Mouse (Mus musculus) heart, postnatal 0 days (tissue): ENCODE measurements around the gene Rptor. TPM values are rescaled to one million over a fixed set of nuclear protein-coding genes. Genes with fewer than 3 reads are reported as not detected.

Source experiments
- ATAC-seq: fragments of 200-750 bp; cut with Nextera tagmentation; 2 replicates; pipeline ENCODE4 v1.8.0; 2017; ENCODE audit warnings: low read depth, moderate number of reproducible peaks, moderate library complexity; ENCODE audit not compliant: insufficient read depth
- DNase-seq: peaks from one replicate; pipeline ENCODE4 v3.0.0-alpha.2; 2016; ENCODE audit warnings: low spot score
- H3K27ac ChIP-seq: fragments of 300-500 bp; sonication (generic); 2 replicates; pipeline ENCODE4 v1.5.1; 2014; ENCODE audit warnings: low read depth, mild to moderate bottlenecking
- H3K27me3 ChIP-seq: fragments of 300-500 bp; sonication (generic); 2 replicates; pipeline ENCODE4 v1.6.1; 2014; ENCODE audit warnings: low read length, mixed read lengths; ENCODE audit not compliant: control insufficient read depth, insufficient read depth
- H3K36me3 ChIP-seq: fragments of 300-500 bp; sonication (generic); replicated peaks from 2 replicates; pipeline ENCODE4 v1.6.1; 2014; ENCODE audit warnings: low read length, mixed read lengths; ENCODE audit not compliant: control insufficient read depth, insufficient read depth
- H3K4me1 ChIP-seq: fragments of 300-500 bp; sonication (generic); 2 replicates; pipeline ENCODE4 v1.6.1; 2014; ENCODE audit warnings: antibody characterized with exemption; ENCODE audit not compliant: control insufficient read depth, insufficient read depth
- H3K4me2 ChIP-seq: fragments of 300-500 bp; sonication (generic); 2 replicates; pipeline ENCODE4 v1.6.1; 2014; ENCODE audit warnings: low read depth, mild to moderate bottlenecking, low read length, moderate library complexity
- H3K4me3 ChIP-seq: fragments of 300-500 bp; sonication (generic); 2 replicates; pipeline ENCODE4 v1.5.1; 2014; ENCODE audit warnings: low read depth, low read length
- H3K9ac ChIP-seq: fragments of 300-500 bp; sonication (generic); replicated peaks from 2 replicates; pipeline ENCODE4 v1.6.1; 2014; ENCODE audit warnings: low read depth, low read length, mixed read lengths
- H3K9me3 ChIP-seq: fragments of 300-500 bp; sonication (generic); replicated peaks from 2 replicates; pipeline ENCODE4 v1.6.1; 2016; ENCODE audit warnings: low read length; ENCODE audit not compliant: control insufficient read depth
- CTCF ChIP-seq: IDR thresholded peaks from 2 replicates; pipeline ENCODE4 v1.5.1; 2016; ENCODE audit warnings: antibody characterized with exemption, control low read depth, low read depth
- EP300 ChIP-seq: IDR thresholded peaks from 2 replicates; pipeline ENCODE4 v1.6.1; 2016; ENCODE audit warnings: antibody characterized with exemption, low read depth
- WGBS: fragments of 180-500 bp; shearing (Covaris S2); extraction: QIAGEN DNeasy Blood & Tissue Kit; methylation state at CpG from one replicate; pipeline ENCODE4 v1.1.7; 2014; 5-methylcytosine and 5-hydroxymethylcytosine counted together
- polyA plus RNA-seq: library from polyadenylated mRNA; unstranded; fragments of >200 nt; fragmentation: Nextera tagmentation; extraction: Ambion mirVana; gene quantifications from 2 replicates; pipeline ENCODE4 v1.2.1, GENCODE M21; 2015
- total RNA-seq: library from RNA; depleted of rRNA; stranded (reverse); fragments of >200 nt; gene quantifications from 2 replicates; pipeline ENCODE4 v1.2.3, GENCODE M21; 2014; ENCODE audit warnings: low replicate concordance

Gene Rptor
- total and polyA plus RNA-seq, 2 experiments from 2014 or later, result 4.8 to 39.8 TPM

- ATAC-seq, result no peak
Measured at GRCm38 (mm10) chr11:119836326-119836725, 233.6 kb downstream of the Rptor start.

DNA sequence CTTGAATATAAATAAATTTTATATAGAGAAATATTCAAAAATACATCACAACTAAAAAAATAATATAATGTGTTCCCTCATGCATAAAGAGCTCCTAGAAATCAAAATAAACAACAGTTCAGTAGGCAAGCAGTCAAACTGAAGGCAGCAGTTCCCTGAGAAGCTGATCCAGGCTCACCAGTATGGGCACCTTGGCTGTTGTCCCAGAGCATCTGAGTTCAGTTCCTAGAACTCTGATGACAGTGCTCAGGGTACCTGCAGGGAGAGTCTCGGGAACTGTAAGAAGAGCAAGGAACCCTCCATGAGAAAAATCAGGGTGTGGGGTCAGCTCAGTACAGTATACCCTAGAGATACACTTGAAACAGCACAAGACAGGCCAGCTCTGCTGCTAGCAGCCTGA, 235.1 kb downstream of the Rptor start:
- H3K36me3 ChIP-seq, result 0 out of 2 replicates have a peak, but pooled peaks cover 17% of the 10 kb centered on the region
- DNase-seq, result no peak
- 95% methylated on average over 1 of the region's 1 CpGs for WGBS
- H3K4me3 ChIP-seq, result no peak overlapping the region
- no peaks in the 10 kb centered on the region for H3K27me3 ChIP-seq
- H3K9ac ChIP-seq, result no peak overlapping the region
- TF ChIP-seq EP300 (no peak), CTCF (no peak)
- H3K9me3 ChIP-seq, result no peaks in the 10 kb centered on the region
- no peak overlapping the region for H3K4me2 ChIP-seq
- ATAC-seq, result no peak
- no peak overlapping the region for H3K27ac ChIP-seq
- H3K4me1 ChIP-seq, result no peaks in the 10 kb centered on the region

More at GRCm38 (mm10) chr11:119836326-119836725, 233.6 kb downstream of the Rptor start:
- H3K27ac ChIP-seq, result no peak overlapping the region
- no peak overlapping the region for H3K4me3 ChIP-seq
- 73% methylated on average over 3 of the region's 3 CpGs for WGBS
- no peak for TF ChIP-seq EP300
- no peak for TF ChIP-seq CTCF
- no peaks in the 10 kb centered on the region for H3K27me3 ChIP-seq
- H3K4me1 ChIP-seq, result no peaks in the 10 kb centered on the region
- no peaks in the 10 kb centered on the region for H3K9me3 ChIP-seq
- H3K36me3 ChIP-seq, result 0 out of 2 replicates have a peak, but pooled peaks cover 21% of the 10 kb centered on the region
- H3K9ac ChIP-seq, result no peak overlapping the region
- no peak for DNase-seq
- no peak overlapping the region for H3K4me2 ChIP-seq

DNA sequence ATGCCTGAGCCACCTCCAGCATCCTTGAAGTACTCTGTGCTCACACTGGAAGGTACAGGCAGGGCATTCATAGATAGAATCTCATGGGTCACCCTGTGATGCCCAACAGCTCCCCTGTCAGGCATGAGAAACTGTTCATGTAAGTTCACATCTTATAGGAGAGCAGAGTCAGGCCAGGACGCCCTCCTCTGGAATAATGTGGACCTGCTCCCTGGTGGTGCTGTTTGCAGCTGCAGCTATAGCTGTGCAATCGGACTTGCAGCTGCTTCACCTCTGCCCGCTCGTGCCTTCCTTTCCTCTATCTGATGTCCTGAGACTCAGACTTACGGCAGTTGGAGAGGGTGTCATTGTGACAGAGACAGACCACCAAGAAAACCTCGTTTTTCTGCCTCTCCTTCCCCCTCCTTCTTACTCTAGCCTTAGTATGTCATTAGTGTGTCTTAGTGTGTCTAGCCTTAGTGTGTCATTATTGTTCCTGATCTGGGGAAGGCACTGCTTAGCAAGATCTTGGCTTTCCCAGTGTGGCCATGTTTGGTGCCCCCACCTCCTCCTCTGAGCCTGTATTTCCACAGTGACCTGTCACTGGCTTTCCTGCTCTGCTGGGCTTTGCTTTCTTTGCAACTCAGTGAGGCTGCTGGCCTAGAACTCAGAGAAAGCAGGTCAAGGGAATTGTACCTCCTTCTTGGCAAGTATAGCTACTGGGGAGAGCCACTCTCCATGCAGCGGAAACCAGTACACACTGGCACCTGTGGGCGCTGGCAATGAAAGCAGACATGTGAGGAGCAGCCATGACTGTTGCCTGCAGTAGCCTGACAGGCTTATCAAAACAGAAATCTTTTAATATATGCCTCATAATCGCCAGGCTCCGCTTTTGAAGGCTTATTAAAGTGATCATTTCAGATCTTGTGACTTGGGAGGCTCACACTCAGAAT, 237.0 kb downstream of the Rptor start:
- Histone ChIP-seq H3K27ac (no peak overlapping the region), H3K9me3 (no peaks in the 10 kb centered on the region), H3K36me3 (peaks cover 23% of the 10 kb centered on the region), H3K4me1 (no peaks in the 10 kb centered on the region), H3K4me3 (no peak overlapping the region), H3K27me3 (no peaks in the 10 kb centered on the region), H3K9ac (no peak overlapping the region), H3K4me2 (no peak overlapping the region)
- TF ChIP-seq CTCF (no peak), EP300 (no peak)
- 87% methylated on average over 10 of the region's 10 CpGs for WGBS
- DNase-seq (no peak), ATAC-seq (no peak)

GRCm38 (mm10) chr11:119846608-119847007, 243.9 kb downstream of the Rptor start:
- H3K9me3 ChIP-seq, result no peaks in the 10 kb centered on the region
- DNase-seq (no peak), ATAC-seq (no peak)
- H3K4me3 ChIP-seq, result no peak overlapping the region
- no peaks in the 10 kb centered on the region for H3K4me1 ChIP-seq
- 77% methylated on average over 6 of the region's 6 CpGs for WGBS
- no peak overlapping the region for H3K4me2 ChIP-seq
- no peaks in the 10 kb centered on the region for H3K27me3 ChIP-seq
- peaks cover 36% of the 10 kb centered on the region for H3K36me3 ChIP-seq
- no peak overlapping the region for H3K27ac ChIP-seq
- no peak overlapping the region for H3K9ac ChIP-seq
- no peak for TF ChIP-seq CTCF
- no peak for TF ChIP-seq EP300

- ATAC-seq (no peak), DNase-seq (no peak)
- 81% methylated on average over 2 of the region's 3 CpGs for WGBS
- H3K27me3 ChIP-seq, result no peaks in the 10 kb centered on the region
- no peak for TF ChIP-seq EP300
- no peak for TF ChIP-seq CTCF
- peaks cover 40% of the 10 kb centered on the region for H3K36me3 ChIP-seq
- H3K9ac ChIP-seq, result no peak overlapping the region
- H3K27ac ChIP-seq, result no peak overlapping the region
- H3K9me3 ChIP-seq, result no peaks in the 10 kb centered on the region
- no peak overlapping the region for H3K4me3 ChIP-seq
- H3K4me1 ChIP-seq, result no peaks in the 10 kb centered on the region
- H3K4me2 ChIP-seq, result no peak overlapping the region
Measured at GRCm38 (mm10) chr11:119847076-119847475, 244.4 kb downstream of the Rptor start.
